Mouse (Mus musculus) monocyte, adult 5-6 weeks (primary cell): ENCODE results near the gene Pced1b. TPM values are rescaled to one million over a fixed set of nuclear protein-coding genes. Genes with fewer than 3 reads are reported as not detected.
A peak's percentile ranks its signal among the peaks of the same experiment; 100 is the strongest.

Experiments used
- ATAC-seq: fragments of 153-309, 156-312 bp; replicated peaks from 2 replicates; pipeline ENCODE4 v1.8.0; 2017; ENCODE audit warnings: mild to moderate bottlenecking; ENCODE audit not compliant: low TSS enrichment, insufficient number of reproducible peaks, severe bottlenecking, poor library complexity, low FRiP score
- total RNA-seq: library from RNA; stranded (forward); fragments of 200-1000, 200-491, 200-594 nt; gene quantifications from 3 replicates; pipeline ENCODE4 v1.2.3, GENCODE M21; 2017

Gene Pced1b
- total RNA-seq, 1 experiment from 2014 or later, result 1.6 TPM

- no peak for ATAC-seq
Measured at GRCm38 (mm10) chr15:97411671-97412070, 164.8 kb downstream of the Pced1b start.

- ATAC-seq, result no peak
Measured at GRCm38 (mm10) chr15:97412308-97412707, 165.4 kb downstream of the Pced1b start.

GRCm38 (mm10) chr15:97412861-97413260, 166.0 kb downstream of the Pced1b start:
- no peak for ATAC-seq

- ATAC-seq, result no peak
Measured at GRCm38 (mm10) chr15:97414718-97415413, 168.0 kb downstream of the Pced1b start.

- peak; percentile 81 for ATAC-seq
Measured at GRCm38 (mm10) chr15:97415426-97415946, 168.6 kb downstream of the Pced1b start.

GRCm38 (mm10) chr15:97420292-97420691, 173.4 kb downstream of the Pced1b start:
- ATAC-seq, result no peak

- no peak for ATAC-seq
Measured at GRCm38 (mm10) chr15:97421533-97421932, 174.6 kb downstream of the Pced1b start.

- ATAC-seq, result peak; percentile 93
Measured at GRCm38 (mm10) chr15:97422212-97422944, 175.5 kb downstream of the Pced1b start.

- 0 out of 2 replicates have a peak, but pooled peaks have one; percentile 27 for ATAC-seq
Measured at GRCm38 (mm10) chr15:97424375-97424774, 177.5 kb downstream of the Pced1b start.

GRCm38 (mm10) chr15:97424961-97425360, 178.1 kb downstream of the Pced1b start:
- no peak for ATAC-seq

GRCm38 (mm10) chr15:97429201-97429900, 182.4 kb downstream of the Pced1b start:
- ATAC-seq, result no peak

GRCm38 (mm10) chr15:97431533-97431932, 184.6 kb downstream of the Pced1b start:
- ATAC-seq, result no peak

GRCm38 (mm10) chr15:97432221-97432620, 185.3 kb downstream of the Pced1b start:
- no peak for ATAC-seq

Other genes starting within 250 kb of the Pced1b start
- not detected in 3 replicates for gene Slc38a4, start 191.2 kb upstream of the Pced1b start, total RNA-seq
- 1.9 to 6.0 TPM (median 2.6 TPM) in 3 replicates for gene Amigo2, start 180 bp downstream of the Pced1b start, total RNA-seq